Mouse (Mus musculus) megakaryocyte, embryonic 14.5 days (primary cell): ENCODE results near the gene Drd2.

Experiments
- FLI1 ChIP-seq: IDR thresholded peaks from 2 replicates; pipeline ENCODE4 v1.6.1; 2012; ENCODE audit warnings: low read length, inconsistent platforms, mixed read lengths
- GATA1 ChIP-seq: IDR thresholded peaks from 3 replicates; pipeline ENCODE4 v1.6.1; 2012; ENCODE audit warnings: mixed read lengths, low read length, inconsistent platforms, borderline replicate concordance

DNA sequence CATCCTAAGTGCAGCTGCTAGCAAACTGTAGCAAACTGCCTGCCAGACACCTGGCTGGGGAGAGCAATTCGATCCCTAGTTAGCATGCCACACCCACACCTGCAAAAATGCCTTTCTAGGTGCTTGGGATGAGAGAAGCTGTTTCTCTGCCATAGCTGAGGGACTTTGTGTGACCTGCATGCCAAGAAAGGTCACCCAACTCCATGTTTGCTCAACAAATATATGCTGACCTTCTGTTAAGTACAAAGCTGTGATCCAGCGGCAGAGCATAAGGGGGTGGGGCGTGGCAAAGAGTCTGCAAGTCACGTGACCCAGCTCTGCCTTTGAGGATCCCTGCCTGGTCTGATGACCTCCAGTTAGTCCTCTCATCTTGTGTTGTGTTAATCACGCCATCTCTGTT lies 25.3 kb downstream of the Drd2 start:
- TF ChIP-seq GATA1, result no peak
- no peak for TF ChIP-seq FLI1
